Mouse (Mus musculus): Measurements from ENCODE around the gene Dpp6. TPM values are rescaled to one million over a fixed set of nuclear protein-coding genes. Genes with fewer than 3 reads are reported as not detected.

Gene Dpp6
- polyA plus RNA-seq, 1 experiment from 2014 or later, result 86.2 TPM

- Histone ChIP-seq H3K27me3 (no peaks in the 10 kb centered on the region), H3K4me1 (replicated peaks) (peaks cover 7% of the 10 kb centered on the region; the same call in 1 of the 2 replicates)
- ATAC-seq (ENCODE audit: low FRiP score, low read depth), result no peak
These were observed 894.6 kb downstream of the Dpp6 start for GRCm38 (mm10) chr5:27711461-27712192.

GRCm38 (mm10) chr5:27714356-27714755, 897.4 kb downstream of the Dpp6 start:
- Histone ChIP-seq H3K4me3 (no peak overlapping the region), H3K9me3 (no peaks in the 10 kb centered on the region), H3K36me3 (peaks cover 16% of the 10 kb centered on the region), H3K27ac (replicated peaks) (no peak overlapping the region), H3K9ac (no peak overlapping the region), H3K4me2 (no peak overlapping the region), H3K27me3 (no peaks in the 10 kb centered on the region), H3K4me1 (replicated peaks) (no peaks in the 10 kb centered on the region)
- no peak for ATAC-seq (ENCODE audit: low FRiP score, low read depth)
- 64% methylated on average over 9 of the region's 9 CpGs for WGBS

More at GRCm38 (mm10) chr5:27711461-27712192, 894.6 kb downstream of the Dpp6 start:
- Histone ChIP-seq H3K4me2 (no peak overlapping the region), H3K4me3 (no peak overlapping the region), H3K27ac (replicated peaks) (no peak overlapping the region), H3K9ac (no peak overlapping the region), H3K36me3 (peaks cover 10% of the 10 kb centered on the region), H3K9me3 (no peaks in the 10 kb centered on the region)
- 70% methylated on average over 8 of the region's 8 CpGs for WGBS

GRCm38 (mm10) chr5:27716026-27716425, 899.0 kb downstream of the Dpp6 start:
- 77% methylated on average over 4 of the region's 4 CpGs for WGBS
- H3K4me3 ChIP-seq, result no peak overlapping the region
- ATAC-seq (ENCODE audit: low FRiP score, low read depth), result no peak

GRCm38 (mm10) chr5:27717301-27717700, 900.3 kb downstream of the Dpp6 start:
- H3K4me1 ChIP-seq (replicated peaks), result no peaks in the 10 kb centered on the region
- H3K9ac ChIP-seq, result no peak overlapping the region
- no peaks in the 10 kb centered on the region for H3K9me3 ChIP-seq
- no peaks in the 10 kb centered on the region for H3K27me3 ChIP-seq
- H3K27ac ChIP-seq (replicated peaks), result no peak overlapping the region
- no peak overlapping the region for H3K4me3 ChIP-seq
- no peak for ATAC-seq (ENCODE audit: low FRiP score, low read depth)
- H3K4me2 ChIP-seq, result no peak overlapping the region
- H3K36me3 ChIP-seq, result peaks cover 14% of the 10 kb centered on the region

More at GRCm38 (mm10) chr5:27716026-27716425, 899.0 kb downstream of the Dpp6 start:
- Histone ChIP-seq H3K36me3 (peaks cover 16% of the 10 kb centered on the region), H3K4me1 (replicated peaks) (no peaks in the 10 kb centered on the region), H3K9ac (no peak overlapping the region), H3K27me3 (no peaks in the 10 kb centered on the region), H3K4me2 (no peak overlapping the region), H3K9me3 (no peaks in the 10 kb centered on the region), H3K27ac (replicated peaks) (no peak overlapping the region)

- H3K27ac ChIP-seq (replicated peaks), result no peak overlapping the region
- H3K4me2 ChIP-seq, result no peak overlapping the region
- H3K9ac ChIP-seq, result no peak overlapping the region
- H3K27me3 ChIP-seq, result no peaks in the 10 kb centered on the region
- WGBS, result 77% methylated on average over 2 of the region's 2 CpGs
- peaks cover 15% of the 10 kb centered on the region for H3K36me3 ChIP-seq
- no peak overlapping the region for H3K4me3 ChIP-seq
- no peak for ATAC-seq (ENCODE audit: low FRiP score, low read depth)
- H3K4me1 ChIP-seq (replicated peaks), result no peaks in the 10 kb centered on the region
- H3K9me3 ChIP-seq, result no peaks in the 10 kb centered on the region
These were observed 902.3 kb downstream of the Dpp6 start for GRCm38 (mm10) chr5:27719311-27719710.

- peaks cover 26% of the 10 kb centered on the region for H3K36me3 ChIP-seq
These were observed 907.5 kb downstream of the Dpp6 start for GRCm38 (mm10) chr5:27724460-27724859.

GRCm38 (mm10) chr5:27730666-27731065, 913.7 kb downstream of the Dpp6 start:
- H3K4me3 ChIP-seq, result no peak overlapping the region
- ATAC-seq (ENCODE audit: low FRiP score, low read depth), result no peak
- 0 out of 2 replicates have a peak, but pooled peaks cover 9% of the 10 kb centered on the region for H3K4me1 ChIP-seq (replicated peaks)
- H3K27ac ChIP-seq (replicated peaks), result no peak overlapping the region
- H3K9me3 ChIP-seq, result no peaks in the 10 kb centered on the region
- 71% methylated on average over 5 of the region's 5 CpGs for WGBS
- no peak overlapping the region for H3K9ac ChIP-seq
- H3K27me3 ChIP-seq, result no peaks in the 10 kb centered on the region
- peaks cover 18% of the 10 kb centered on the region for H3K36me3 ChIP-seq
- H3K4me2 ChIP-seq, result no peak overlapping the region

More at GRCm38 (mm10) chr5:27724460-27724859, 907.5 kb downstream of the Dpp6 start:
- no peak overlapping the region for H3K27ac ChIP-seq (replicated peaks)
- no peak overlapping the region for H3K4me2 ChIP-seq
- ATAC-seq (ENCODE audit: low FRiP score, low read depth), result no peak
- 36% methylated on average over 2 of the region's 2 CpGs for WGBS
- H3K9me3 ChIP-seq, result no peaks in the 10 kb centered on the region
- H3K9ac ChIP-seq, result no peak overlapping the region
- H3K27me3 ChIP-seq, result no peaks in the 10 kb centered on the region
- H3K4me3 ChIP-seq, result no peak overlapping the region
- no peaks in the 10 kb centered on the region for H3K4me1 ChIP-seq (replicated peaks)

GRCm38 (mm10) chr5:27731392-27731791, 914.4 kb downstream of the Dpp6 start:
- Histone ChIP-seq H3K9me3 (no peaks in the 10 kb centered on the region), H3K4me3 (no peak overlapping the region), H3K36me3 (peaks cover 11% of the 10 kb centered on the region; the same call in 1 of the 2 replicates), H3K27me3 (no peaks in the 10 kb centered on the region), H3K4me2 (no peak overlapping the region), H3K4me1 (replicated peaks) (0 out of 2 replicates have a peak, but pooled peaks cover 9% of the 10 kb centered on the region), H3K27ac (replicated peaks) (no peak overlapping the region), H3K9ac (no peak overlapping the region)
- 59% methylated on average over 1 of the region's 1 CpGs for WGBS
- ATAC-seq (ENCODE audit: low FRiP score, low read depth), result no peak

- Histone ChIP-seq H3K36me3 (peaks cover 7% of the 10 kb centered on the region; the same call in 1 of the 2 replicates), H3K9me3 (no peaks in the 10 kb centered on the region), H3K4me1 (replicated peaks) (0 out of 2 replicates have a peak, but pooled peaks cover 9% of the 10 kb centered on the region), H3K4me2 (no peak overlapping the region), H3K27ac (replicated peaks) (peak overlapping the region; percentile 11), H3K4me3 (no peak overlapping the region), H3K27me3 (no peaks in the 10 kb centered on the region), H3K9ac (no peak overlapping the region)
- 0 out of 2 replicates have a peak, but pooled peaks have one; percentile 27 for ATAC-seq (ENCODE audit: low FRiP score, low read depth)
- WGBS, result 60% methylated on average over 5 of the region's 5 CpGs
These were observed 915.4 kb downstream of the Dpp6 start for GRCm38 (mm10) chr5:27732288-27732868.

GRCm38 (mm10) chr5:27737168-27737567, 920.2 kb downstream of the Dpp6 start:
- no peaks in the 10 kb centered on the region for H3K9me3 ChIP-seq
- ATAC-seq (ENCODE audit: low FRiP score, low read depth), result 0 out of 2 replicates have a peak, but pooled peaks have one; percentile 32
- H3K27me3 ChIP-seq, result no peaks in the 10 kb centered on the region
- H3K4me3 ChIP-seq, result no peak overlapping the region
- WGBS, result 8% methylated on average over 3 of the region's 3 CpGs
- no peak overlapping the region for H3K27ac ChIP-seq (replicated peaks)
- 0 out of 2 replicates have a peak, but pooled peaks cover 3% of the 10 kb centered on the region for H3K4me1 ChIP-seq (replicated peaks)
- peaks cover 9% of the 10 kb centered on the region for H3K36me3 ChIP-seq
- no peak overlapping the region for H3K9ac ChIP-seq
- H3K4me2 ChIP-seq, result no peak overlapping the region

GRCm38 (mm10) chr5:27739216-27739615, 922.2 kb downstream of the Dpp6 start:
- no peak overlapping the region for H3K4me2 ChIP-seq
- no peak overlapping the region for H3K27ac ChIP-seq (replicated peaks)
- no peaks in the 10 kb centered on the region for H3K4me1 ChIP-seq (replicated peaks)
- no peaks in the 10 kb centered on the region for H3K27me3 ChIP-seq
- H3K9me3 ChIP-seq, result no peaks in the 10 kb centered on the region
- H3K36me3 ChIP-seq, result peaks cover 29% of the 10 kb centered on the region
- no peak overlapping the region for H3K9ac ChIP-seq
- ATAC-seq (ENCODE audit: low FRiP score, low read depth), result no peak
- WGBS, result 92% methylated on average over 6 of the region's 6 CpGs
- no peak overlapping the region for H3K4me3 ChIP-seq

GRCm38 (mm10) chr5:27744944-27745343, 927.9 kb downstream of the Dpp6 start:
- H3K4me1 ChIP-seq (replicated peaks), result no peaks in the 10 kb centered on the region
- H3K4me2 ChIP-seq, result no peak overlapping the region
- H3K9ac ChIP-seq, result no peak overlapping the region
- 100% methylated on average over 1 of the region's 1 CpGs for WGBS
- no peak overlapping the region for H3K4me3 ChIP-seq
- H3K27me3 ChIP-seq, result no peaks in the 10 kb centered on the region
- ATAC-seq (ENCODE audit: low FRiP score, low read depth), result no peak
- peaks cover 65% of the 10 kb centered on the region for H3K36me3 ChIP-seq
- no peaks in the 10 kb centered on the region for H3K9me3 ChIP-seq
- H3K27ac ChIP-seq (replicated peaks), result no peak overlapping the region

All from hindbrain, embryonic 15.5 days (tissue).